Mouse (Mus musculus): ENCODE data around the gene Itpk1. TPM values are rescaled to one million over a fixed set of nuclear protein-coding genes. Genes with fewer than 3 reads are reported as not detected.

Itpk1 gene
- total and polyA plus RNA-seq, 3 experiments: 7.9 to 11.6 (median 9.5) TPM

DNA sequence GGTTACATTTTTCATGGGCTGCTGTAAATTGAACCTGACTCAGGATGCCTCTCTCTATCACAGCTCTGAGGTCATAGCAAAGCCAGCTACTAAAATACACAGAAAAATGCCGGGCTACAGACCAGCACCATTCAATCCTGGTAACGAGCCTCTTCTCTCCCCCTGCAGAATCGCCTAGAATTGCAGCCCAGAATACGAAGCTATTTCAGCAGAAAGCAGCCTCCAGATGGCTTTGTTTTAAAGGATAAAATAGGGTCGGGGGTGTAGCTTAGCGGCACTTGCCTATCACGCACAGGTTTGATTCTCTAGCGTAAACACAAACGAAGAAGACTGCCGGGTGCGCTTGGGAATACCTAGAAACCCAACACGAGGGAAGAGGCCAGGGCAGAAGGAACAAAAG is 4.3 kb downstream of the Itpk1 start:
- no peak for DNase-seq
- 79% methylated on average over 12 of the region's 12 CpGs for WGBS
- H3K27me3 ChIP-seq (ENCODE audit: control insufficient read depth, insufficient read depth, low read length): no peaks in the 10 kb centered on the region
- no peak for TF ChIP-seq EP300 (IDR thresholded peaks at IDR 0.05; ENCODE audit: insufficient read depth, low read depth, low read length)
- no peak for TF ChIP-seq POLR2A (IDR thresholded peaks at IDR 0.05; ENCODE audit: insufficient read depth, low read depth, low read length)
- TF ChIP-seq CTCF (IDR thresholded peaks at IDR 0.05): no peak
- no peaks in the 10 kb centered on the region for H3K36me3 ChIP-seq (ENCODE audit: control insufficient read depth, insufficient read depth, low read length)
- no peaks in the 10 kb centered on the region for H3K79me2 ChIP-seq (replicated peaks; ENCODE audit: control insufficient read depth, insufficient read depth, low read length)
- no peak overlapping the region for H3K4me3 ChIP-seq
- intact Hi-C loops (cut with DNase I): loop anchor here (5.0 to 10.0 kb wide), 3 partner anchors 103 to 364 kb away; partner anchors contain the start of gene Btbd7
- H3K9ac ChIP-seq (ENCODE audit: low read depth, low read length): no peak overlapping the region
- H3K4me1 ChIP-seq (ENCODE audit: control insufficient read depth, insufficient read depth, low read length): peaks cover 5% of the 10 kb centered on the region; the same call in 1 of the 2 replicates
- H3K27ac ChIP-seq: no peak overlapping the region

GRCm38 (mm10) chr12:102699156-102699555 is 5.6 kb downstream of the Itpk1 start:
- Histone ChIP-seq H3K9ac (ENCODE audit: low read depth, low read length) (no peak overlapping the region), H3K79me2 (replicated peaks; ENCODE audit: control insufficient read depth, insufficient read depth, low read length) (no peaks in the 10 kb centered on the region), H3K4me1 (ENCODE audit: control insufficient read depth, insufficient read depth, low read length) (peaks cover 4% of the 10 kb centered on the region; the same call in 1 of the 2 replicates), H3K27ac (no peak overlapping the region), H3K27me3 (ENCODE audit: control insufficient read depth, insufficient read depth, low read length) (no peaks in the 10 kb centered on the region), H3K36me3 (ENCODE audit: control insufficient read depth, insufficient read depth, low read length) (no peaks in the 10 kb centered on the region), H3K4me3 (no peak overlapping the region)
- TF ChIP-seq POLR2A (IDR thresholded peaks at IDR 0.05; ENCODE audit: insufficient read depth, low read depth, low read length) (no peak), CTCF (IDR thresholded peaks at IDR 0.05) (no peak)
- 68% methylated on average over 1 of the region's 1 CpGs for WGBS
- no peak for DNase-seq
- intact Hi-C loops (cut with DNase I): no loop called here

GRCm38 (mm10) chr12:102698089-102698684 is 6.5 kb downstream of the Itpk1 start:
- Histone ChIP-seq H3K27ac (no peak overlapping the region), H3K4me3 (no peak overlapping the region), H3K27me3 (ENCODE audit: control insufficient read depth, insufficient read depth, low read length) (no peaks in the 10 kb centered on the region), H3K79me2 (replicated peaks; ENCODE audit: control insufficient read depth, insufficient read depth, low read length) (no peaks in the 10 kb centered on the region), H3K9ac (ENCODE audit: low read depth, low read length) (no peak overlapping the region), H3K36me3 (ENCODE audit: control insufficient read depth, insufficient read depth, low read length) (no peaks in the 10 kb centered on the region), H3K4me1 (ENCODE audit: control insufficient read depth, insufficient read depth, low read length) (peaks cover 1% of the 10 kb centered on the region; the same call in 1 of the 2 replicates)
- TF ChIP-seq POLR2A (IDR thresholded peaks at IDR 0.05; ENCODE audit: insufficient read depth, low read depth, low read length): no peak
- TF ChIP-seq CTCF (IDR thresholded peaks at IDR 0.05): no peak
- no peak for TF ChIP-seq EP300 (IDR thresholded peaks at IDR 0.05; ENCODE audit: insufficient read depth, low read depth, low read length)
- WGBS: 72% methylated on average over 1 of the region's 1 CpGs
- intact Hi-C loops (cut with DNase I): no loop called here
- DNase-seq: no peak

DNA sequence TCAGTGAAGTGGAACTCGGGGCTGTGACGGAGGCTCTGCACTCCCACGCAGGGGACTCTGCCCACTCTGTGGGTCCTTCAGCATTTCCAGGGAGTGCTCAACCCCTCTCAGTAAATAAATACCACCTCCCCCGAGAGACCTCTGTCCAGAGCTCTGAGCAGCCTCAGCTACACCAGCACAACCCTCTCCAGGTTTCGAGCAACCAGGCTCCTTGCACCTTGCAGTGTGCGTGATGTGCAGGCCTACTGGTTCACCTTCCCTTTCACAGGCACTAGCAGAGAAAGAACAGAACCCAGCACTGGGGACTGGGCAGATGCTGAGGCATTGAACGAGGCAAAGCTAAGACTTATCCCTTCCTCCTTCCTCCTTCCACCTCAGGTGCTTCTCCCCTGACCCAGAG is 7.3 kb downstream of the Itpk1 start:
- Histone ChIP-seq H3K4me1 (ENCODE audit: control insufficient read depth, insufficient read depth, low read length) (no peaks in the 10 kb centered on the region; the same call in 1 of the 2 replicates), H3K79me2 (replicated peaks; ENCODE audit: control insufficient read depth, insufficient read depth, low read length) (no peaks in the 10 kb centered on the region), H3K9ac (ENCODE audit: low read depth, low read length) (no peak overlapping the region), H3K27ac (no peak overlapping the region), H3K4me3 (no peak overlapping the region), H3K36me3 (ENCODE audit: control insufficient read depth, insufficient read depth, low read length) (no peaks in the 10 kb centered on the region), H3K27me3 (ENCODE audit: control insufficient read depth, insufficient read depth, low read length) (no peaks in the 10 kb centered on the region)
- WGBS: 82% methylated on average over 7 of the region's 7 CpGs
- no peak for DNase-seq
- no peak for TF ChIP-seq CTCF (IDR thresholded peaks at IDR 0.05)
- no peak for TF ChIP-seq POLR2A (IDR thresholded peaks at IDR 0.05; ENCODE audit: insufficient read depth, low read depth, low read length)
- no peak for TF ChIP-seq EP300 (IDR thresholded peaks at IDR 0.05; ENCODE audit: insufficient read depth, low read depth, low read length)
- intact Hi-C loops (cut with DNase I): no loop called here

GRCm38 (mm10) chr12:102696635-102697354 is 7.9 kb downstream of the Itpk1 start:
- TF ChIP-seq EP300 (IDR thresholded peaks at IDR 0.05; ENCODE audit: insufficient read depth, low read depth, low read length) (no peak), CTCF (IDR thresholded peaks at IDR 0.05) (no peak), POLR2A (IDR thresholded peaks at IDR 0.05; ENCODE audit: insufficient read depth, low read depth, low read length) (no peak)
- Histone ChIP-seq H3K9ac (ENCODE audit: low read depth, low read length) (no peak overlapping the region), H3K27ac (no peak overlapping the region), H3K36me3 (ENCODE audit: control insufficient read depth, insufficient read depth, low read length) (no peaks in the 10 kb centered on the region), H3K79me2 (replicated peaks; ENCODE audit: control insufficient read depth, insufficient read depth, low read length) (no peaks in the 10 kb centered on the region), H3K27me3 (ENCODE audit: control insufficient read depth, insufficient read depth, low read length) (no peaks in the 10 kb centered on the region), H3K4me1 (ENCODE audit: control insufficient read depth, insufficient read depth, low read length) (no peaks in the 10 kb centered on the region; the same call in 1 of the 2 replicates), H3K4me3 (no peak overlapping the region)
- intact Hi-C loops (cut with DNase I): no loop called here
- no peak for DNase-seq
- 80% methylated on average over 14 of the region's 14 CpGs for WGBS
